Mouse (Mus musculus): Measurements from ENCODE around the gene Hnrnpab. TPM values are rescaled to one million over a fixed set of nuclear protein-coding genes. Genes with fewer than 3 reads are reported as not detected.

Hnrnpab gene
- total and polyA plus RNA-seq, 3 experiments, result 184 to 1,104 (median 894) TPM

- H3K9ac ChIP-seq (ENCODE audit: control insufficient read depth, low read depth, low read length, poor library complexity, severe bottlenecking), result no peak overlapping the region
- no peaks in the 10 kb centered on the region; the same call in 1 of the 2 replicates for H3K79me2 ChIP-seq (ENCODE audit: control insufficient read depth, insufficient read depth, low read length, poor library complexity)
- no peak overlapping the region for H3K4me3 ChIP-seq (ENCODE audit: control insufficient read depth in 1 of 2, insufficient read depth in 1 of 2, low read depth in 2 of 2, low read length in 2 of 2)
- peak overlapping the region; percentile 9; the same call in 1 of the 2 replicates for H3K27ac ChIP-seq (ENCODE audit: control insufficient read depth, low read depth, low read length)
- peak; percentile 91 for DNase-seq (ENCODE audit: low read depth, low spot score)
- H3K27me3 ChIP-seq (ENCODE audit: control insufficient read depth in 1 of 2, insufficient read depth in 2 of 2, low read length in 2 of 2), result no peaks in the 10 kb centered on the region
- H3K36me3 ChIP-seq (ENCODE audit: control insufficient read depth in 1 of 2, insufficient read depth in 2 of 2, low read length in 2 of 2), result peaks cover 31 to 45% of the 10 kb centered on the region in 2 experiments
- no peaks in the 10 kb centered on the region for H3K9me3 ChIP-seq (replicated peaks; ENCODE audit: insufficient read depth, low read length)
- peaks cover 2 to 3% of the 10 kb centered on the region in 2 experiments; a peak in 2 of 4 replicates for H3K4me1 ChIP-seq (ENCODE audit: control insufficient read depth in 1 of 2, insufficient read depth in 2 of 2, low read length in 2 of 2)
- TF ChIP-seq MYC (IDR thresholded peaks at IDR 0.05; ENCODE audit: low read depth, low read length) (no peak), NRF1 (IDR thresholded peaks at IDR 0.05; ENCODE audit: insufficient read depth, low read depth, low read length, poor library complexity, severe bottlenecking) (no peak), EP300 (IDR thresholded peaks at IDR 0.05; ENCODE audit: low read depth in 1 of 2, low read length in 2 of 2) (no peak), USF1 (IDR thresholded peaks at IDR 0.05; ENCODE audit: low read depth, low read length) (no peak), RCOR1 (IDR thresholded peaks at IDR 0.05; ENCODE audit: low read depth, low read length) (no peak), TCF12 (IDR thresholded peaks at IDR 0.05; ENCODE audit: low read depth, low read length) (no peak), RAD21 (IDR thresholded peaks at IDR 0.05; ENCODE audit: low read depth, low read length) (no peak), ZC3H11A (IDR thresholded peaks at IDR 0.05; ENCODE audit: low read depth, low read length) (no peak), MYB (IDR thresholded peaks at IDR 0.05; ENCODE audit: low read depth, low read length) (no peak; the same call in 1 of the 2 replicates), NELFE (IDR thresholded peaks at IDR 0.05; ENCODE audit: low read depth, low read length) (peak; percentile 5; the same call in 1 of the 2 replicates), JUND (IDR thresholded peaks at IDR 0.05; ENCODE audit: low read depth, low read length) (no peak), POLR2A (IDR thresholded peaks at IDR 0.05; ENCODE audit: control insufficient read depth in 1 of 2, insufficient read depth in 1 of 2, low read depth in 1 of 2, low read length in 2 of 2, poor library complexity in 1 of 2) (peak in 1 of 2 experiments; percentile 51; a peak in 2 of 4 replicates), CHD1 (IDR thresholded peaks at IDR 0.05; ENCODE audit: low read depth, low read length) (no peak), SMC3 (IDR thresholded peaks at IDR 0.05; ENCODE audit: low read depth, low read length) (no peak), E2F4 (IDR thresholded peaks at IDR 0.05; ENCODE audit: borderline replicate concordance, low read depth, low read length) (peak; percentile 52; the same call in 1 of the 2 replicates), USF2 (IDR thresholded peaks at IDR 0.05; ENCODE audit: borderline replicate concordance in 1 of 2, insufficient read depth in 1 of 2, low read depth in 1 of 2, low read length in 2 of 2) (no peak), CTCF (IDR thresholded peaks at IDR 0.05 in 2 of 3, conservative IDR thresholded peaks at IDR 0.05 in 1 of 3; ENCODE audit: control insufficient read depth in 1 of 3, insufficient read depth in 1 of 3, low read depth in 2 of 3, low read length in 3 of 3, poor library complexity in 1 of 3, severe bottlenecking in 1 of 3) (no peak), ZKSCAN1 (IDR thresholded peaks at IDR 0.05; ENCODE audit: low read depth, low read length) (no peak), ZMIZ1 (IDR thresholded peaks at IDR 0.05; ENCODE audit: low read depth, low read length) (0 out of 2 replicates have a peak, but pooled peaks have one; percentile 27), GATA1 (IDR thresholded peaks at IDR 0.05; ENCODE audit: low read depth, low read length) (no peak), MAZ (IDR thresholded peaks at IDR 0.05; ENCODE audit: low read depth, low read length) (no peak), ELF1 (IDR thresholded peaks at IDR 0.05; ENCODE audit: low read depth, low read length) (no peak), TAL1 (IDR thresholded peaks at IDR 0.05; ENCODE audit: low read length) (no peak), MEF2A (IDR thresholded peaks at IDR 0.05; ENCODE audit: extremely low read depth, insufficient replicate concordance, low read depth, low read length, poor library complexity, severe bottlenecking) (no peak), SIN3A (IDR thresholded peaks at IDR 0.05; ENCODE audit: low read length) (0 out of 2 replicates have a peak, but pooled peaks have one; percentile 18), TBP (IDR thresholded peaks at IDR 0.05; ENCODE audit: low read depth, low read length) (peak; percentile 94), HCFC1 (IDR thresholded peaks at IDR 0.05; ENCODE audit: low read depth, low read length) (0 out of 2 replicates have a peak, but pooled peaks have one; percentile 29), ZNF384 (IDR thresholded peaks at IDR 0.05; ENCODE audit: low read depth, low read length) (peak; percentile 74), GABPA (IDR thresholded peaks at IDR 0.05; ENCODE audit: low read depth, low read length) (no peak), MAX (IDR thresholded peaks at IDR 0.05; ENCODE audit: low read length) (no peak), MAFK (IDR thresholded peaks at IDR 0.05; ENCODE audit: borderline replicate concordance, low read depth, low read length) (no peak), KAT2A (conservative IDR thresholded peaks at IDR 0.05; ENCODE audit: low read depth, low read length) (no peak), ETS1 (IDR thresholded peaks at IDR 0.05; ENCODE audit: low read depth, low read length) (no peak), POLR2AphosphoS2 (IDR thresholded peaks at IDR 0.05; ENCODE audit: low read length) (no peak), POLR2AphosphoS5 (IDR thresholded peaks at IDR 0.05; ENCODE audit: borderline replicate concordance, low read depth, low read length) (peak; percentile 71), BHLHE40 (IDR thresholded peaks at IDR 0.05; ENCODE audit: borderline replicate concordance, low read depth, low read length) (no peak)
Measured at GRCm38 (mm10) chr11:51594715-51595350, 11.8 kb downstream of the Hnrnpab start.

Measured in MEL (cell line).